Mouse (Mus musculus) urinary bladder, postnatal 10 days (tissue): ENCODE measurements around the gene Lamc1.
A peak's percentile ranks its signal among the peaks of the same experiment; 100 is the strongest.
"Not testable (repeated sequence)": the region's sequence is repeated elsewhere in the genome, so short reads cannot be mapped to it uniquely, and the experiment has no call there.

ENCODE experiments used
- DNase-seq: peaks from one replicate; pipeline ENCODE4 v3.0.0; 2022; ENCODE audit warnings: low spot score

The Lamc1 gene

GRCm38 (mm10) chr1:153332444-153333295 lies at the start of gene Lamc1:
Gene Lamc1 (minus strand): TSS chr1:153332786.
- DNase-seq: peak; percentile 82

- no peak for DNase-seq
Observed at GRCm38 (mm10) chr1:153380746-153381282, 48.2 kb upstream of the Lamc1 start.

GRCm38 (mm10) chr1:153379832-153380231 lies 47.2 kb upstream of the Lamc1 start:
- no peak for DNase-seq

GRCm38 (mm10) chr1:153378587-153378986 lies 46.0 kb upstream of the Lamc1 start:
- DNase-seq: no peak

- no peak for DNase-seq
Observed at GRCm38 (mm10) chr1:153376446-153376845, 43.9 kb upstream of the Lamc1 start.

GRCm38 (mm10) chr1:153374136-153374535 lies 41.5 kb upstream of the Lamc1 start:
- DNase-seq: no peak

- DNase-seq: no peak
Observed at GRCm38 (mm10) chr1:153371846-153372245, 39.3 kb upstream of the Lamc1 start.

GRCm38 (mm10) chr1:153369011-153369410 lies 36.4 kb upstream of the Lamc1 start:
- DNase-seq: no peak

- no peak for DNase-seq
Observed at GRCm38 (mm10) chr1:153367048-153367447, 34.5 kb upstream of the Lamc1 start.

GRCm38 (mm10) chr1:153361926-153362325 lies 29.3 kb upstream of the Lamc1 start:
- DNase-seq: no peak

GRCm38 (mm10) chr1:153360556-153360955 lies 28.0 kb upstream of the Lamc1 start:
- DNase-seq: no peak

- no peak for DNase-seq
Observed at GRCm38 (mm10) chr1:153357218-153357617, 24.6 kb upstream of the Lamc1 start.

GRCm38 (mm10) chr1:153354466-153354865 lies 21.9 kb upstream of the Lamc1 start:
- DNase-seq: no peak

- no peak for DNase-seq
Observed at GRCm38 (mm10) chr1:153353736-153354430, 21.3 kb upstream of the Lamc1 start.

- DNase-seq: no peak
Observed at GRCm38 (mm10) chr1:153351034-153351433, 18.4 kb upstream of the Lamc1 start.

GRCm38 (mm10) chr1:153347726-153348125 lies 15.1 kb upstream of the Lamc1 start:
- DNase-seq: no peak

GRCm38 (mm10) chr1:153347040-153347439 lies 14.5 kb upstream of the Lamc1 start:
- no peak for DNase-seq

GRCm38 (mm10) chr1:153345699-153346291 lies 13.2 kb upstream of the Lamc1 start:
- no peak for DNase-seq

- DNase-seq: no peak
Observed at GRCm38 (mm10) chr1:153345002-153345401, 12.4 kb upstream of the Lamc1 start.

GRCm38 (mm10) chr1:153335451-153335850 lies 2.9 kb upstream of the Lamc1 start:
- not testable (repeated sequence) for DNase-seq

- DNase-seq: no peak
Observed at GRCm38 (mm10) chr1:153333296-153334121, 923 bp upstream of the Lamc1 start.
